Mouse (Mus musculus) liver, embryonic 14.5 days (tissue): Measurements from ENCODE around the gene Ropn1l.

Experiments
- CTCF ChIP-seq: IDR thresholded peaks from 2 replicates; pipeline ENCODE4 v1.5.1; 2016; ENCODE audit warnings: antibody characterized with exemption, low read depth, control low read depth
- EP300 ChIP-seq: IDR thresholded peaks from 2 replicates; pipeline ENCODE4 v1.6.1; 2016; ENCODE audit warnings: antibody characterized with exemption, low read depth

GRCm38 (mm10) chr15:31392705-31393104 is 60.8 kb downstream of the Ropn1l start:
- TF ChIP-seq CTCF (no peak), EP300 (no peak)
